In genomic region chr11:20968341-20968740, GRCm38 (mm10) we compare ENCODE assay signal across 15 mouse cellular contexts.
DNase-seq lines count a peak whose midpoint lies in the region; ATAC-seq and TF ChIP-seq lines count a peak whose summit lies in the region.
"Had no signal": no experiment of that assay in that cellular context is flagged by ENCODE, and none has a peak within 500 bp of the region (broad histone marks: within the 10 kb centered on the region; RNA-seq: fewer than 3 reads in every experiment).

No protein-coding gene starts in this region.

- no peak overlapping the region for H3K4me2 ChIP-seq in forebrain, embryonic 13.5 days
- no peak overlapping the region for H3K4me2 ChIP-seq in forebrain, postnatal 0 days (ENCODE audit: low read depth)
- H3K4me2 ChIP-seq: embryonic facial prominence, embryonic 15.5 days; limb, embryonic 13.5 days had no signal

- no peak for TF ChIP-seq EP300 in ES-Bruce4 (IDR thresholded peaks at IDR 0.05; ENCODE audit: insufficient read depth, low read depth, low read length)

- peak; percentile 36; the same call in 1 of the 2 replicates for ATAC-seq in forebrain, embryonic 13.5 days
- ATAC-seq in forebrain, postnatal 0 days: no peak

- TF ChIP-seq CTCF in forebrain, postnatal 0 days (IDR thresholded peaks at IDR 0.05; ENCODE audit: low read depth): no peak
- TF ChIP-seq CTCF in liver, adult 2 months (IDR thresholded peaks at IDR 0.05; ENCODE audit: low read depth, low read length): no peak
- TF ChIP-seq CTCF in ES-Bruce4 (IDR thresholded peaks at IDR 0.05; ENCODE audit: low read depth, low read length): no peak

- H3K9ac ChIP-seq in forebrain, embryonic 13.5 days: no peak overlapping the region
- no peak overlapping the region for H3K9ac ChIP-seq in forebrain, postnatal 0 days
- H3K9ac ChIP-seq in liver, adult 2 months (ENCODE audit: low read depth, low read length): no peak overlapping the region
- no peak overlapping the region for H3K9ac ChIP-seq in ES-Bruce4 (ENCODE audit: low read depth, poor library complexity, severe bottlenecking)
- H3K9ac ChIP-seq: embryonic facial prominence, embryonic 15.5 days; limb, embryonic 13.5 days had no signal

- WGBS in forebrain, embryonic 13.5 days: 31% methylated on average over 2 of the region's 2 CpGs
- 21% methylated on average over 2 of the region's 2 CpGs for WGBS in forebrain, postnatal 0 days
- 71% methylated on average over 2 of the region's 2 CpGs for WGBS in liver, adult 2 months

- H3K79me2 ChIP-seq in liver, adult 2 months (ENCODE audit: control insufficient read depth, insufficient read depth, low read length): no peaks in the 10 kb centered on the region

- peaks cover 15% of the 10 kb centered on the region for H3K4me1 ChIP-seq in forebrain, embryonic 13.5 days
- H3K4me1 ChIP-seq in forebrain, postnatal 0 days (ENCODE audit: insufficient read depth): no peaks in the 10 kb centered on the region
- no peaks in the 10 kb centered on the region for H3K4me1 ChIP-seq in liver, adult 2 months (ENCODE audit: control insufficient read depth, insufficient read depth, low read length)
- peaks cover 2% of the 10 kb centered on the region for H3K4me1 ChIP-seq in ES-Bruce4 (ENCODE audit: control insufficient read depth, insufficient read depth, low read length)

- H3K9me3 ChIP-seq in forebrain, embryonic 13.5 days (replicated peaks): no peaks in the 10 kb centered on the region
- no peaks in the 10 kb centered on the region for H3K9me3 ChIP-seq in forebrain, postnatal 0 days (ENCODE audit: low read length)
- peaks cover 37% of the 10 kb centered on the region for H3K9me3 ChIP-seq in ES-Bruce4 (replicated peaks; ENCODE audit: control insufficient read depth, insufficient read depth, low read length, poor library complexity, severe bottlenecking)
- H3K9me3 ChIP-seq: embryonic facial prominence, embryonic 15.5 days had no signal

- H3K4me3 ChIP-seq in forebrain, embryonic 13.5 days: no peak overlapping the region
- H3K4me3 ChIP-seq in forebrain, postnatal 0 days (ENCODE audit: low read depth, low read length): no peak overlapping the region
- no peak overlapping the region for H3K4me3 ChIP-seq in liver, adult 2 months (ENCODE audit: insufficient read depth, low read depth, low read length)
- H3K4me3 ChIP-seq in ES-Bruce4 (ENCODE audit: low read depth, low read length): no peak overlapping the region
- H3K4me3 ChIP-seq: embryonic facial prominence, embryonic 15.5 days; limb, embryonic 13.5 days had no signal

- DNase-seq in forebrain, postnatal 0 days: no peak
- DNase-seq in liver, adult 2 months (ENCODE audit: extremely low read depth, low read depth, low spot score): peak; percentile 59
- DNase-seq in liver: no peak
- peak; percentile 80 for DNase-seq in gonadal fat pad, adult 2 months (ENCODE audit: low read depth)
- no peak for DNase-seq in thymus, postnatal 10 days (ENCODE audit: low spot score in 2 of 2)
- no peak for DNase-seq in right cerebral cortex, adult 18-20 months
- DNase-seq: adrenal gland, adult 8-10 months; cerebellum, adult 2 months; gastrocnemius, postnatal 36 days; lung, adult 2 months; thymus, postnatal 14 days had no signal

- H3K36me3 ChIP-seq in forebrain, embryonic 13.5 days (ENCODE audit: poor library complexity, severe bottlenecking): no peaks in the 10 kb centered on the region
- no peaks in the 10 kb centered on the region for H3K36me3 ChIP-seq in forebrain, postnatal 0 days (ENCODE audit: insufficient read depth)
- H3K36me3 ChIP-seq in liver, adult 2 months (ENCODE audit: control insufficient read depth, insufficient read depth, low read length): no peaks in the 10 kb centered on the region
- no peaks in the 10 kb centered on the region for H3K36me3 ChIP-seq in ES-Bruce4 (ENCODE audit: control insufficient read depth, insufficient read depth, low read length, poor library complexity, severe bottlenecking)
- H3K36me3 ChIP-seq: embryonic facial prominence, embryonic 15.5 days; limb, embryonic 13.5 days had no signal

- H3K27ac ChIP-seq in forebrain, embryonic 13.5 days: no peak overlapping the region
- H3K27ac ChIP-seq in forebrain, postnatal 0 days (ENCODE audit: low read depth, low read length): no peak overlapping the region
- no peak overlapping the region for H3K27ac ChIP-seq in liver, adult 2 months (replicated peaks; ENCODE audit: insufficient read depth, low read depth, low read length)
- peak overlapping the region; percentile 80 for H3K27ac ChIP-seq in ES-Bruce4 (ENCODE audit: insufficient read depth, low read length)
- H3K27ac ChIP-seq: embryonic facial prominence, embryonic 15.5 days; limb, embryonic 13.5 days had no signal

- no peaks in the 10 kb centered on the region for H3K27me3 ChIP-seq in forebrain, embryonic 13.5 days
- no peaks in the 10 kb centered on the region for H3K27me3 ChIP-seq in forebrain, postnatal 0 days (ENCODE audit: insufficient read depth, low read length)
- no peaks in the 10 kb centered on the region for H3K27me3 ChIP-seq in liver, adult 2 months (ENCODE audit: control insufficient read depth, insufficient read depth, low read length)
- H3K27me3 ChIP-seq in ES-Bruce4 (ENCODE audit: control insufficient read depth, insufficient read depth, low read length, poor library complexity, severe bottlenecking): no peaks in the 10 kb centered on the region
- H3K27me3 ChIP-seq: embryonic facial prominence, embryonic 15.5 days; limb, embryonic 13.5 days had no signal

- no peak for TF ChIP-seq POLR2A in liver, adult 2 months (IDR thresholded peaks at IDR 0.05; ENCODE audit: extremely low read depth, insufficient read depth, low read length)
- no peak for TF ChIP-seq POLR2A in ES-Bruce4 (IDR thresholded peaks at IDR 0.05; ENCODE audit: insufficient read depth, low read length)

Comparison
In these comparisons a context has a peak if more than half of its experiments do, and no peak if none do; other contexts are left out.
1. DNase-seq: peak in liver, adult 2 months (single experiment) and gonadal fat pad, adult 2 months (single experiment); none in forebrain, postnatal 0 days (single experiment), liver (single experiment), thymus, postnatal 10 days (0 of 2) and right cerebral cortex, adult 18-20 months (single experiment).